Mouse (Mus musculus): ENCODE measurements around the gene Trim8. TPM values are rescaled to one million over a fixed set of nuclear protein-coding genes. Genes with fewer than 3 reads are reported as not detected.
A peak's percentile ranks its signal among the peaks of the same experiment; 100 is the strongest.

Gene Trim8
- total RNA-seq, 4 experiments from 2014 or later, result 46.6 to 69.0 (median 59.4) TPM

DNA sequence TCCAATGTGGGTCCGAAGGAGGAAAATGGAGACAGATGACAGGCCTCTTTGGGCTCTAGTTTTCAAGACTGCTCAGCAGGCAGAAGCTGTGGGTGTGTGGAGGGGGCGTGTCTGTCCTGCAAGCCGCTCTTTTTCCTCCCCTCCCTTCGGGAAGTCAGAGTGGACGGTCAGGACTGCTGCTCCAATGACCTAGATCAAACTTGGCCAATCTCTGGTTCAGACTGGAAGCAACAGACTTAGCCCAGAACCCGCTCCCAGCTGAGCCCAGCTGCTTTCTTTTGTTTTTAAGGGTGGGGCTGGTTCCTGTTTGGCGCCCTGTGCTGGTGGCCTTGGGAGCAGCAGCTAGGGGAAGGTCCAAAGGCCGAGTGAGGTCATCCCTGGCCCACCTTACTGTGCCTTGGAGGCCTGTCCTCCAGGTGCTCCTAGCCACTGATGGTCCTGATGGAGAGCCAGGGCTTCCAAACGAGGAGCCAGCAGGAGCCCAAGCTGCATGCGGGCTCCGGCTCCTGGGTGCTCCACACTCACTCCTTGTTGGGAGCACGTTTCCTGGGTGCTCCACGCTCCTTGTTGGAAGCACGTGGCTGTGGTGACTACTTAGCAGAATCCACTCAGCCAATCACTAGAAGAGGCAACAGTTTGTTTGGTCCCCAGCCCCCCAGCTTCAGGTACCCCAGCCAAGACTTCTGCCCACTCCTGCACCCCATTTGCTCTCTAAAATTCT, 23.3 kb downstream of the Trim8 start:
- peak; percentile 70 for DNase-seq

DNA sequence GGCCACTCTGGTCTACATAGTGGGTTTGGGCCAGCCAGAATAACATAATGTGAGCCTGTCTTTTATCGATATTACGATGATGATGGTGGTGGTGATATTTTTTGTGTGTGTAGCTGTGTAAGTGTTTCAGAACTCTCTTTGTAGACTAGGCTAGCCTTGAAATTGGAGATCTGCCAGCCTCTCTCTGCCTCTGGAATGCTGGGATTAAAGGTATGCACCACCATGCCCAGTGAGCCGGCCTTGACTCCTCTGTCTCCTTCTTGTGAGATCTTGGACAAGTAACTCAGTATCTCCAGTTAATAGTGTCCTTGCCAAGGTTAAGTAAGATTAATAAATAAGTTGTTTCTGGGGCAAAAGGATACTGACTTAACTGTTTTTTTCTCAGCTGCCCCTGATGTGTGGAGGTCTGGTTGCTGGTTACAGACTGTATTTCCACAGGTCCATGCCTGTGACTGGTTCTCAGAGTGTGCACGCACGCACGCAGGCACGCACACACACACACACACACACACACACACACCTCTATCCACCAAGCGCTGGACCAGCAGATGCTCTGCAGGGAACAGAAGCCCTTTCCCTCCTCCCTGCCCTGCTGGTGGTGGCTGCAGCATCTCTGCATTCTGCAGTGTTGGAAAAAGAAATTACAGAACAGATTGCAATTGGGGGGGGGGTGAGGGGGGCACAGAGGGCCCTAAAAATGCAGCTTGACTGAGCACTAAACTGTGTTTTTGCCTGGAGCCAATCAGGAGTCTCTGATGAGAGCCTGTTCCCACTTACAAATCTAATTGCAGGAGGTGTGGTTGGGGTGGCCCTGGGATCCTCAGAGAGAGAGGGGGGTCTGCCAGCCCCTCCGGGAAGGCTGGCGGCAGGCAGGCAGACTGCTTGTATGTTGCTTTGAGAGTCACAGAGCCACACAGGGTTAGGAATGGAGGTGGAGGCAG, 24.5 kb downstream of the Trim8 start:
- no peak for DNase-seq

DNA sequence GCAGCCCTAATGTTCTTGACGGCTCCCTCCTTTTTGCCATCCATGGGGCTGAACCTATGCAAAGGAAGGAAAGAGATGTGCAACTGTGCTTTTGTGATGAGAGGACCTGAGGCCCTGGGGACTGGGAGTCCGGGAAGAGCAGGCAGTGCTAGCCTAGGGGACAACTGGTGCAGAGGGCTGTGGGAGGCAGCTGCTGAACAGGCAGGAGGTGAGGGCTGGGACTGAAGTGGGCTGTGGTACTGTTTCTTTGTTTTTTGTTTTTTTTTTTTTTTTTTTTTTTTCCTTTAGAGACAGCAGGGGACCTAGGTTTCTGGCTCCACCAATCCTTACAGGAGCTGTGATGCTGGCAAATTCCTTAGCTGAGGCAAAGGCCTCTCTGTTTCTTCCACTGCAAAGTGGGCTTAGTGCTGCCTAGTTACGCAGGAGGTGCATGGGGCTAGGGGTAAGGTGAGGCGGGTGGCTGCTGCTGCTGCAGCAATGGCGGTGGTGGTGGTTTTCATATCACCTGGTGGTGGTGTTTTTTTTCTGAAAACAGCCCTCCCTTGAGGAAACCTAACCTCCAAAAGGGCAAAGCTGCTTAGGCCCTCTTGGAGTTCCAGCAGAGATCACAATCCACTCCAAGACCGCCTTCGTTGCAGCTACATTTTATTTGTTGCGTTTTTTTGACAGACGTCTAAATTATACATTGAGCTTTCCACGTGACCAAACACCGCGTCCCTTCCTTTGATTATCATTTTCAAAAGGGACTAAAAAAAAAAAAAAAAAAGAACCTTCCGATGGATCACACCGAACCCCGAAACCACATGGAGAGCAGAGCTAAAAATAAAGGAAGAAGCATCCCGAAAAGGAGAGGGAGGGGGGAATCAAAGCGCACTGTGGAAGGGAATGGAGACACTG, 26.4 kb downstream of the Trim8 start:
- DNase-seq, result no peak

DNA sequence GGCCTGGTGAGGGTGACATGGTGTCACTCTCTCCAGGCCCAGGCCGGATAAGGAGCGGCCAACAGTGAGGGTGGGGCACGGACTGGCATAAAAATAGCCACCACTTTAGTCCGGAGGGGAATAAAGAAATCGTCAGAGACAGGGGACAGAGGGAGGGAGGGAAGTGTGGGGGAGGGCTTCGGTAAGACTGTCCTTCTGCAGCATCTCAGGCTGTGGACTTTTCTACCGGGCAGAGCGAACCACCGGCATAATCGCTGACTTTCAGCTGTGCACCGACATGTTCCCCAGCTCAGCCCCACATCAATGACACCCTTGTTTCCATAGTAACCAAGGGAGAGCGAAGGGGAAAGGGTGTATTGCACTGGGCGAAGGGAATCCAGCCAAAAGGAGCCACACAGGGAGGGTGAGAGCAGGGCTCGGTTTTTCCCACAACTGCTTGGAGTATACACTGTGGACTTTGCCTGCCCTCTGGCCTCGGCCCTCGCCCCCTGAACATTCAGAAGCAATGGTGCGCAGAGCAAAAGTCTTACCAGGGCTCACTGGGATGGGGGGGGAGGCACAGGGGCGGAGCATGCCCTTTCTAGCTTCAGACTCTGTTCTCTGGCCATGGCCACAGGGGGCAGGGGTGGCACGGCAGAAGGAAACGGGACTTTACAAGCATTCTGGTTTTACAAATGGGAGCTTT, 27.2 kb downstream of the Trim8 start:
- no peak for DNase-seq

DNA sequence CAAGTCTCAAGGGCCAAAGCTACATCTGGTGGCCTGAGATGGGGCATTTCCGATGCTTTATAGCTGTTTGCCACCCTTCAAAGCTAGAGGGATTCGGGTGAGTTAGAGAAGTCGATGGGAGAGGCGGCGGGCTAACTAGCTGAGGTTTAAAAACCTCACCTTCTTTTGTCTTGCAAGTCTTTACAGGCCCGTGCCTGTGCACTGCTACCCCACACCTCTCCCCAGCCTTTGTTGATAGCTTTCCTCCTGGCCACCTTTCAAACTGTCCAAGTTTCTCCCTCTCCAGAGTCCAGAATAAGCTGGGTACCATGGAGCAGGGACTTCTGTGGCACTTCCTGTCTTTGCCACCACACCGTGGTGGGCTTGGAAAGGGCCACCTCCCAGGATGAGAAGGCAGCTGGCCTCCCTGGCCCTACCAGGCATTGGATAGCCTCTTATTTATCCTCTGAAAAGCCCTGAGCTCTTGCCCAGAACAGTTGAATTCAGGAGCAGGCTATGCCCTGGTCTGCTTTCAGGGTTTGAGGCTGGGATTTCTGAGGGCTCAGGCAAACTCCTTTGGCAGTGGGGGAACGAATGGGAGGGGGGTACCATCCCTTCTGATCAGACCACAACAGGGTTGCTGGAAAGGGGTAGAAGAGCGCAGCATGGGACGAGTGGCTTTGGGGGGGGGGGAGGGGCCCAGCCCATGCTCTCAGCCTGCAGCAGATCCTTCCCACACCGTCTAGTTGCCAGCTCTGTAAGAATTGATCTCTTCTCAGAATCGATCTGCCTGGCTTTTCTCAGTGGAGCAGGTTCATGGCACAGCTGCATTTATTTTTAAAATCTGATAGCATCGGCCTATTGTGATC, 28.3 kb downstream of the Trim8 start:
- no peak for DNase-seq

DNA sequence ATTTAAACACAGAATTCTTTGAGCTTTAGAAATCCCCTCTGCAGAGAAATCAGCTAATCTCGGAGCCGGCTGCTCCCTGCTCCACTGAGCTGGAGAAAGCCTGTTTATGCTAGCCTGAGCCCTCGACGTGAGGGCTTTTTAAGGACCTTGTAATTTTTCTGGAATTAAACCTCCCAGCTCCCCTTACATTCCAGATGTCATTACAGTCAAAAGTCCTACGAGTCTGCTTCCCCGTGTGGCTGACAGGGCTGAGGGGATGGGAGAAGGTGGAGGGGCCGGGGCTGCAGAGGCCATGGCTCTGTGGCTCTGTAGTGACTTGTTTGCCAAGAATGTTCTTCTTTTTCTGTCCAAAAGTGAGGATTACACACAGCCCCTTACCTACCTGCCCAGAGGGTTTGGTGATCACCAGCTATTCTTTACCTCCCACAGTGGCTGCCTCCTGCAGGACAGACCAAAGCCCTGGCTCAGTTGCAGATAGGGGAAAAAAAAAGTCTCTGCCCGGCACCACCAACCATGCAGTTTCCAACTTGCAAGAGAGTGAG, 29.0 kb downstream of the Trim8 start:
- no peak for DNase-seq

DNA sequence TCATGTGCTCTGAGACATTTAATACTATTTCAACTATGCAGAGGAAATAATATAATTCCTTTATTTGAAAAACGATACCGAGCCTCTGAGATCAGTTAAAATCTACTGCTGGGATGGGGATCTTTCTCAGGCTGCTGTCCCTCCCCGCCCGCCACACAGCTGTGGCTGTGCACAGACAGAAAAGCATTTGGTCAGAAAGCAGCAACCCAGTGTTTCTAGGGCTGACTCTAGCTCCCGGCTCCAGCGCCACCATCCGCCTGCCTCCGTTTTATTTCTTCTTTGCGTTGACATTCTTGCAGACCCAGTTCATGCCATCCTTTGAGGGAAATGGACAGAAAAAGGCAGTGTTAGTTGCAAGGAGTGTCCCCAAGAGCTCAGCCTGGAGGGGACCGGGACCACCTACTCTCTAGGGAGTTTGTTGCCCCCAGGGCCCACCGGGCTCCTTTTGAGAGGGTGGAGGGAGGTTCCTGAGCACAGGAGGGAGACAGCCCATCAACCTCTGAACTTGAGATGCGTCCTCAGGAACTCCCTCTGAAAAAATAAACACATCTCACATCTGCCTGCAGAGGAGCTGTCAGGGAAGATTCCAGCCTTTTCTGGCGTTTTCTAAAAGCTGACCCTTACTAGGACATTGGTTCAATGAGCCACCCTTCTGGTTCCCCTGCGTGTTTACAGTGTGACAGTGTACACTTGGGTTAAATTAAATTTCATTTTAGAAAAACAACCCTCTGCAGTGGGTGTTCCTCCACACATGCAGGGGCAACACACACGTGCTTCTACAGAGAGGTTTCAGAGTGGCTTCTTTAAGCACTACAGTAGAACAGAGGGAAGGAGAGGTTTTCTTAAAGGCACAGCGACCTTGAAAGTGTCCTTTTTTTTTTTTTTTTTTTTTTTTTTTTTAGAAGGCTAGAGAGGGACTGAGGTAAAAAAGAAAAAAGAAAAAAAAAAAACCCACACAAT, 29.8 kb downstream of the Trim8 start:
- DNase-seq, result no peak

DNA sequence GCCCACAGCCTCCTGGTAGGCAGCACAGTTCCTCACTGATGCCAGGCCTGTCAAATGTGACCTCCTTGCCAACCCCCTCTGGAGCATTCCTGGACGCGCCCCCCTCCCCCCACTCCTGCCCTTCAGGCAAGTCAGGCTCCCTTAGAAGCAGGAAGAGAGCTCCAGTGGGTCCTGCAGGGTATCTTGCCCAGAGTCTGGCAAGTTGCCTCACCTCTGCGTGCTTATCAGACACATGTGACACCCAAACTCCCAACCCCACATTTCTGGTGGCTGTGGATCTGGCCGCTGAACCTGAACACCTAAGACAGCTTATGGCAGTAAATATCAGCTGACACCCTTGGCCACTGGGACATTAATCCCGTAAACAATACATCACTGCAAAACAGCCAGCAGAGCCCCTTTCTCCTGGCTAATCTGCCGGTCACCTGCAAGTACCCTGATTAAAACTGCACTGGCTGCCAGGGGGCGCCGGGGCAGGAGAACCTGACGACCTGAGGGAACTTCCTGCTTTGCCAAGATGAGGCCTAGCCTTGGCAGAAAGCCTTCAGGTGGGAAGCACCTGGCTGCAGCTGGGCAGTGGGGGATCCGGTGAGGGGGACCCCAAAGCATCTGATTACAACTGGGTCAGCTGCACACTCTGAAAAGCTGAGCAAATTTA, 30.7 kb downstream of the Trim8 start:
- no peak for DNase-seq

DNA sequence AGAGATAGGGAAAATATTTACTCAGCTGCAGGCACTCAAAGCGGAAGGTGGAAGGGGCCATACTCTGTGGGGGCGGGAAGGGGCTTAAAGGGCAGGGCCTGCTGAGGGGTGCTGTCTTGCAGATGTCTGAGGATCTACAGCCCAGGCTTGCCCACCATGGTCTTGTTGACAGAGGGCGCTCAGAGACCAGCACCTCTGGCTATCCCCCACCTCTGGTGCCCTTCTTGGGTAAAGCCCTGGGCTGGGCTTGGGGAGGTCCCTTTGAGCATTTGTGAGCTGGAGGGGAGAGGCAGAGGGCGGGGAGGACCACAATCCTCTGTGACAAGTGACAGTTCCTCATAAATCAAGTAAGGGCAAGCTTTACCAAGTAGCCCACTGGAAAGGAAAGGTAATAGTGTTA, 31.6 kb downstream of the Trim8 start:
- DNase-seq, result no peak

DNA sequence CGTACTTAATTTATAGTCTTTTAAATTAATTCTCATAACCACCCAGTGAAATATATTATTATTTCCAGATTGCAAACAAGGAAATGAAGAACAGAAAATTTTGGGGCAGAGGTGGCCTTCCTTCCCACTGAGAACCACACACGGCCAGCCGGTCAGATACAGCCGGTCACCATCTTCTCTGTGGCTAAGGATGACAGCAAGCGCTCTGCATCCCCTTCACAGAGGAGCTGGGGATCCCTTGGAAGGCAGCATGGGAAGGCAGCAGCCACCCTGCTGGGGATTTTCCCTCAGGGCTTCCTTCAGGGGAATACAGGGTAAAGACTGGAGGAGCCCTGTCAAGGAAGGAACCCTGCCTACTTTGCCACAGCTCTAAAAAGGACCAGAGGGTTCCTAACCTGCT, 32.0 kb downstream of the Trim8 start:
- DNase-seq, result no peak

DNA sequence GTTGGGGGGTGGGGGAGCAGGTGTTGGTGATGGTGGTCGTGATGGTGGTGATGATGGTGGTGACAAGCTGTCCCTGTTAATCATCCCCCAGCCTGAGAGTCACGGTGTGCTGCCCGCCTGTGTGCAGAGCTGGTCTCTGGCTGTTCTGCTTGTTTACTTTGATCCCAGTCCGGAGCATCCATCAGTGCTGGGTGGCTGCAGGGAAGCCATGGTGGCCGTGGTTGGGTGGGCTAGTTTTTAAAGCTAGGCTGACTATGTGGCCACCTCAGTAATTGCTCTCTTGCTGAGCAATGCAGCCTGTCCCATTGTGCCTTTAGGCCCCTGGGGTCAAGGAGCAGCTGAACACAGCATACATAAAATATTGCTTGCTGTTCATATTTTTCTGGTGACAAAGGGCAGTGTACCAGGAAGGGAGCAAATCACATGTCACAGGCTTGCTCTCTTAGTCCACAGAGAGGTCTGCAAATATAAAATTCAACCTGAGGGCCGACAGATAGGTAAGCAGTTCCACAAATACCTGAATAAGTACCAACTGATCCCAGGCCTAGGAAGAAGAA, 33.1 kb downstream of the Trim8 start:
- no peak for DNase-seq

DNA sequence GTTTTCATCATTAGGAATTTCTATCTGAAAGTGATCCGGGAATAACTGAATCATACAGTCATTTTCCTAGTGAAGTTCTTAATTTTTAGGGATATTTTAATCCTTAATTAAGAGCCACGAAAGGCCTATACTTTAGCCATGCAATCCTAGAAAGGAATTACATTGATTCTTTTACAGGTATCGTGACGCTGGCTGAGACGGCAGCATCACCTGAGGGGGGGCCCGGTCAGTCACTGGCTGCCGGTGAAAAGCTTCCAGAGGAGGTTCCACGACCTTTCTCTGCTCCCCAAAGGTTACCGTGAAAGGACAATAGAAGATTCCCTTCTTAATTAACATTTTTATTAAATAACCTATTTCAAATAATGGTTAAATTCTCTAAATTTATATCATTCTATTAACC, 35.9 kb downstream of the Trim8 start:
- DNase-seq, result no peak

DNA sequence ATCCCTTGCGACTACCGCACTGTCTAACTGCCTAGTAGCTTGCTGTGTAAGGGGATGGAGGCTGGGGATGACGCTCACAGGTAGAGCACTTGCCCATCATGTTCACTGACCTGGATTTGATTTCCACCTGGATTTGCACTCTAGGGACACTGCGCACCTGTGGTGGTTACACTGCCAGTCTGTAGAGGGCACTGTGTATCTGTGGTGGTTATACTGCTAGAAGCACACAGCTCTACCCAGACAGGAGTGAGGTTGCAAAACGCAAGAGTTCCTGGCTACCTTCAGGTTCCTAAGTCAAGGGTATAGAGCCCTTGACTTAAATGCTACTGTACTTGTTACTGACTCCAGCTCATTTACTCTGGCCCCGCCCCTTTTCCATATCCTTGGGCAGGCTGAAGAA, 36.7 kb downstream of the Trim8 start:
- DNase-seq, result no peak

DNA sequence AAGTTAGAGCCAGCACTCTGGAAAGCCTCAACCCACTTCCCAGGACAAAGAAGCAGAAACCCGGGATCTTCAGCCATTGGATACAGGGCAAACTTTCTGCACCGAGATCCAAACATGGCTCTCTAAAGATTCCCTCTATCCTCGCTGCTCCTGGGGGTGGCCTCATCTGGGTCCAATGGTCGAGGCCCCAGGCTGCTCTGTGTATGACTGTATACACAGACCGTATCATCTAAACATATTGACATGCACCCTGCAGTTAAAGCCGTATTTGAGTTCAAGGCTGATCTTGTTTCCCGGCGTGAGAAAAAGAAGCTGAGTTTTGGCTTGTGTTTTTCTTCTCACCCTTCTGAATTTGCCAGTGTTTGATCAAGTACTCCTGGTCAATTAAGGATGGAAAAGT, 41.2 kb downstream of the Trim8 start:
- no peak for DNase-seq

DNA sequence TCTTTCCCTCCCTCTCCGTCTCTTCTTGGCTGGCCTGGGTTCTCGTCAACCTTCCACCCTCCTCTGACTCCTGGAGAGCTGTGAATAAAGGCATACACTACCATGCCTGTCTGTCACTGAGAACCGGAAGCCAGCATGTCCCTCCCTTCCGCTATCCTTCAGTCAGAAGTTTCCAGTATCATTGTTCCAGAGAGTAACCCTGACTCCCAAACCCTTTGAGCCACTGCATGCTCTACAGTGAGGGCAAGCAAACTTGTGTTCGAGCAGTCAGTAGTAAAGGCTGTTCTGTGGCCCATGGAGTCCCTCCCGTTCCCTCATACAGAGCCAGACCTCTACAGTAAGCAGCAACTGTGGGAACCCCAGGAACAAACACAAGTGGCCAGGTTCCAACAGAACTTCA, 46.1 kb downstream of the Trim8 start:
- DNase-seq, result no peak

DNA sequence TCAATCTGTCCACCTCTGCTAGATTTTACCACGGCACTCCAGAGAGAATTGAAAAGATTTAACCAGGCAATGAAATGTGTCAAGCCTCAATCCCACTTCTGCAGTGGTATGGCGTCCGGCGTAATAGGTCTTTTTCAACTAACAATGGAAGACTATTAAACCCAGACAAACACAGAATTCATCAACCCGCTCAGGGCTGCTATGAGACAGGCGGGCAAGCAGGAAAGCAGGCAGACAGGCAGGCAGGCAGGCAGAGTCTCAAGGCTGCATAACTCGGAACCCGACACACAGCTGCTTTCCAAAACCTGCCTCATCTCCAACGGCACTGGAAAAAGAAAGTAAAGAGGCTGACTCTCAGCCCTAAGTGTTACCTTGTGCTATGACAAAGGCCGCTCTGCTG, 46.6 kb downstream of the Trim8 start:
- DNase-seq, result no peak

DNA sequence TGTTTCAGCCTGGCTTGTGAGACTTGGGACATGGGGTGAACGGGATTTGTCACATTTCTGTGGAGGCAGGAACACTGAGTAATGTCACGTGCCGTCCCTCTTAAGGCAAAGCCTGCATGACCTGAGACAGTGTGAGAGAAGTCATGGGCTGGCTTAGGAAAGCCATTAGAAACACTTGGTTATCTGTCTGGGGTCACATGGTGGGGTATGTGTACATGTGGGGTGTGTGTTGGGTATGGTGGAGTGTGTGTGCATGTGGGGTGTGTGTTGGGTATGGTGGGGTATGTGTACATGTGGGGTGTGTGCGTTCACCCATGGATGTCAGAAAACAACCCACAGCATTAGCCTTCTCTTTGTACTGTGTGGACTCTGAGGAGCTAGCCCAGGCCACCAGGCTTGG, 48.9 kb downstream of the Trim8 start:
- DNase-seq, result no peak

DNA sequence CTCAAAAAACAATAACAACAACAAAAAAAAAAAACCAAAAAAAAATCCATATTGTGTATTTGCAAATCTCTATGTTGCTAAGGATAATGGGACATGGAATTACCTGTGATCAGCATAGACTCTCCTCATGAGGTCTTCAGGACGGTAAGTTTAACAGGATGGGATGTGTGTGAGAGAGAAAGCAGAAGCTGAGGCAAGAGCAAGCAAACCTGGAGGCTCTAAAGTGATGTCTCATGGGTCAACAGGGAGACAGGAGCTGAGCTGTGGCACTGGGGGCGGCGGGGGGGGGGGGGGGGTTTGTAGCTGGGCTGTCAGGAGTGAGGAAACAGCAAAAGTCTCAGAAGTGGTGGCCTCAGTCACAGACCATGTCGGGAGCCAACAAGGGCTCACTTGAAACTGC, 51.0 kb downstream of the Trim8 start:
- no peak for DNase-seq

DNA sequence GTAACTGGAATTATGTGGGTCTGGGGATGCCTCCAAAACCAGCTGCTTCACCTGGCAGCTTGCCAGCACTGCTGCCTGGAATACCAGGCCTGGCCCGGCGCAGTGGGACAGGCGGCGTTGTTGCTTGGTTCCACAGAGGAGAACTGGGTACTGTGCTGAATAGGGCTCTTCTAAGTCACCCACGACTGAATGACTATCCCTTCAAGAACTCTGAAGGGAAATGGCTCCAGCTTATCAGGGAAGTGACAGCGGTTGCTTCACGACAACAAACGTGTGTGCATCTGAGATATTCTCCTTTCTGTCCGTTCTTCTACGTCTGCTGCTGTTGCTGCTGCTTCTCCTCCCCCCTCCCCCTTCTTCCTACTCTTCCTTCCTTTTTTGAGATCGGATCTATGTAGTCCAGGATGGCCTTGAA, 52.0 kb downstream of the Trim8 start:
- no peak for DNase-seq

Data from adrenal gland, adult 8-10 months (tissue).